Mouse (Mus musculus) forebrain, embryonic 10.5 days (tissue): ENCODE measurements around the gene Dnal4. TPM values are rescaled to one million over a fixed set of nuclear protein-coding genes. Genes with fewer than 3 reads are reported as not detected.

Experiments
- DNase-seq: peaks from one replicate; pipeline ENCODE4 v3.0.0-alpha.2; 2017; ENCODE audit warnings: low spot score; ENCODE audit errors: extremely low spot score
- H3K27ac ChIP-seq: fragments of 300-500 bp; sonication (generic); 2 replicates; pipeline ENCODE4 v1.5.1; 2016; ENCODE audit warnings: mild to moderate bottlenecking
- H3K27me3 ChIP-seq: fragments of 300-500 bp; sonication (generic); 2 replicates; pipeline ENCODE4 v1.6.1; 2016; ENCODE audit warnings: mild to moderate bottlenecking; ENCODE audit not compliant: poor library complexity, severe bottlenecking
- H3K36me3 ChIP-seq: fragments of 300-500 bp; sonication (generic); replicated peaks from 2 replicates; pipeline ENCODE4 v1.6.1; 2016; ENCODE audit warnings: mild to moderate bottlenecking, moderate library complexity
- H3K4me1 ChIP-seq: fragments of 300-500 bp; sonication (generic); 2 replicates; pipeline ENCODE4 v1.6.1; 2016
- H3K4me3 ChIP-seq: fragments of 300-500 bp; sonication (generic); 2 replicates; pipeline ENCODE4 v1.5.1; 2016; ENCODE audit warnings: mild to moderate bottlenecking, moderate library complexity
- H3K9me3 ChIP-seq: fragments of 300-500 bp; sonication (generic); 2 replicates; pipeline ENCODE4 v1.6.1; 2016; ENCODE audit warnings: mild to moderate bottlenecking, moderate library complexity
- WGBS: fragments of 180-500 bp; shearing (Covaris S2); methylation state at CpG from one replicate; pipeline ENCODE4 v1.1.7; 2016; 5-methylcytosine and 5-hydroxymethylcytosine counted together
- polyA plus RNA-seq: library from polyadenylated mRNA; unstranded; fragments of >200 nt; fragmentation: Nextera tagmentation; extraction: Ambion mirVana; gene quantifications from 2 replicates; pipeline ENCODE4 v1.2.1, GENCODE M21; 2016

Gene Dnal4
- polyA plus RNA-seq, 1 experiment from 2014 or later: 70.8 TPM

DNA sequence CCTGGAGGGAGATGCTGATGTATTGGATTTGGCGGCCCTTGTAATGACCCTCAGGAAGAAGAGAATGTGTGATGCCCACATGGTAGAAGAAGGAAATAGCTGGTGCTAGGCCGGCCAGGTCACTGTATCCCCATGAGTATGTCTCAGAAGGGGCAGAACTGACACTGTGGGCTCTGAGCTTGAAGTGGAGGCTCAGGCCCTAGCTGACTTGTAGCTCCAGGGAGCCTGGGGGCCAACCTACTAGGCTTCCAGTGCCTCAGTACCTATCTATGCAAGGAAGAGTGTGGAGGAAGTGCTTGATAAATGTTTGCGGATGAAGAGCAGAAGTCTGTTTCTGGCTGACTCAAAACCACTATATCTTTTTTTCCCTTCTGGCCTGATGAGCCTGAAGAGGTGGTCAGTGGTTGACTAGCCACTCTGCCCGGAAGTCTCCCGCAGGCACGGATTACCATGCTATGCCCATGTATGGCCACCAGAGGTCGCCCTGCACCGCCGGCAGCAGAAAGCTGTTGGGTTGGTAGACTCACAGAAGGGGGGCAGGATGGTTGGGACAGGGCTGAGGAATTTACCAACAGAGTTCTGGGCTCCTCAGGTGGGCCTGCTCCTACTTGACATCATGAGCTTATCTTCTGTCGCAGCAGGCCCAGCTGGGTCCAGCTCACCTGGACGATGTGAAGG lies 24.8 kb downstream of the Dnal4 start:
- Histone ChIP-seq H3K27ac (0 out of 2 replicates have a peak overlapping the region, but pooled peaks have one; percentile 20), H3K4me3 (no peak overlapping the region), H3K9me3 (no peaks in the 10 kb centered on the region), H3K4me1 (peaks cover 28% of the 10 kb centered on the region), H3K27me3 (no peaks in the 10 kb centered on the region), H3K36me3 (no peaks in the 10 kb centered on the region)
- WGBS: 21% methylated on average over 11 of the region's 11 CpGs
- DNase-seq: peak; percentile 79

DNA sequence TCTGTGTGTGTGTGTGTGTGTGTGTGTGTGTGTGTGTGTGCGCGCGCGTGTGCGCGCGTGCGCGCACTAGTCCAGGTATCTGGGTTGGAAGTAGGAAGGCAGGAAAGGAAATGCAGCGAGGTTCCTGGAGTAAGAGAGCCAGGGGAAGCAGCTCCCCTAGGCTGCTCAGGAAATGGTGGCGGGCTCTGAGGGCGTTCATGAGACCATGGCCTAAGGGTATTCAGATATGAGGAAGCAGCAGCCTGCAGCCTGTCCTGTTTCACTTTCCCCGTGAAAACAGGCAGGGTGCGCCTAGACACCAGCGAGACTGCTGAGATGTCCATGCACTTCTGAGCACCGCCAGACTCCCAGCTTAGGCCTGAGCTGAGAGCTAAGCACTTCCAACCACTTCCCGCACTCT lies 25.9 kb downstream of the Dnal4 start:
- no peak for DNase-seq

DNA sequence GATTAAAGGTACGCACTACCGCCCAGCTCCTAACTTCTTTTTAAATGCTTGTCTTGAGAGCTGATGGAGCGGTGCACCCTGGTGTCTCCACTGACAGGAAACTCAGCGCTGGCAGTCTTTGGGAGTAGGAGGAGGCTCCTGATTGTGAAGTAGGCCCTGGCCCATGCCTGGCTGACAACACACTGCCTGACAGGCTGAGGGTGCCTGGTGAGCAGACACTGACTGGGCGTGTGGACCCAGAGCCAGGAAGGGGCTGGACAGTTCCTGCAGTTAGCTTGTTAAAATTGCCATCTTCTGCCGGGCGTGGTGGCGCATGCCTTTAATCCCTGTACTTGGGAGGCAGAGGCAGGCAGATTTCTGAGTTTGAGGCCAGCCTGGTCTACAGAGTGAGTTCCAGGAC lies 27.4 kb downstream of the Dnal4 start:
- no peak for DNase-seq
- no peaks in the 10 kb centered on the region for H3K27me3 ChIP-seq
- H3K4me3 ChIP-seq: no peak overlapping the region
- no peak overlapping the region for H3K27ac ChIP-seq
- no peaks in the 10 kb centered on the region for H3K9me3 ChIP-seq
- peaks cover 14% of the 10 kb centered on the region for H3K4me1 ChIP-seq
- H3K36me3 ChIP-seq: no peaks in the 10 kb centered on the region
- 92% methylated on average over 8 of the region's 8 CpGs for WGBS

More for the DNA sequence above, 25.9 kb downstream of the Dnal4 start:
- peaks cover 24% of the 10 kb centered on the region for H3K4me1 ChIP-seq
- no peak overlapping the region for H3K4me3 ChIP-seq
- no peak overlapping the region for H3K27ac ChIP-seq
- H3K27me3 ChIP-seq: no peaks in the 10 kb centered on the region
- no peaks in the 10 kb centered on the region for H3K36me3 ChIP-seq
- H3K9me3 ChIP-seq: no peaks in the 10 kb centered on the region
- WGBS: 84% methylated on average over 17 of the region's 17 CpGs

DNA sequence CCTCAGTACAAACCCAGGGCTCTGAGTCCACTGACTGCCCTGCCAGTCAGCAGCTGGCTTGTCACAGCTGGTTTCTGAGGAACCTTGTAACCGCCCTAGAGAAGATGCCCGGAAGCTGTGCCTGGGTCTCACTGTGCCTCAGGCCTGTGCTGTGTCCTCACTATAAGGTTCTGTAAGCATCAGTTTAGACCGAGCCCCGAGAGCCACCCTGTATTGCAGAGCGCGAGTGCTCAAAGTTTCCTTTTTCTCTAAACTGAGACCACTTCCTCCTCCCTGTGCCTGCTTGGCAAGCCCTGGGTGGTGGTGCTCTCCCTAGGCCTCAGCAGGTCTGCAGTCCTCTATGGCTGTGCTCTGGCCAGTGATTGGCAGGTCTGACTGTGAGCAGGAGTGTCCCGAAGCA lies 28.5 kb downstream of the Dnal4 start:
- 92% methylated on average over 7 of the region's 7 CpGs for WGBS
- Histone ChIP-seq H3K36me3 (no peaks in the 10 kb centered on the region), H3K4me1 (peaks cover 14% of the 10 kb centered on the region), H3K4me3 (no peak overlapping the region), H3K27ac (no peak overlapping the region), H3K27me3 (no peaks in the 10 kb centered on the region), H3K9me3 (no peaks in the 10 kb centered on the region)
- no peak for DNase-seq

DNA sequence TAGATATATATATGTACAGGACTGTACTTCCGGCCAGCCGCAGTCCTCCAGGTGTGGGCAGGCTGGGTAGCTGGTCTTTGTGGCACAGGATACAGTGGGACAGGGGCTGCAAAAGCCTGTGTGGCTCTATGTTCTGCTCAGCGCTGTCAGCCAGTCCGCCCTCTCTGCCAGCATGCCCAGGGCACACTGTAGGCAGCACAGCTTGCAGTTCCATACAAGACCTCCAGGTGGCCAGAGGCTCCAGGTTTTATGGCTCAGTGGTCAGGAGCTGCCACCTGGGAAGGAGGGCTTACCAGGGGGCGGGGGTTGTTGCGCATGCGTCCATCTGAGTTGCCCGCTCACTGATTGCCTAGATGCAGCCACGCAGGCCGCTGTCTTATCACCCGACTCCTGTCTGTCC lies 29.7 kb downstream of the Dnal4 start:
- Histone ChIP-seq H3K4me3 (no peak overlapping the region), H3K27me3 (no peaks in the 10 kb centered on the region), H3K9me3 (no peaks in the 10 kb centered on the region), H3K4me1 (peaks cover 11% of the 10 kb centered on the region), H3K27ac (no peak overlapping the region; the same call in 1 of the 2 replicates), H3K36me3 (no peaks in the 10 kb centered on the region)
- peak; percentile 60 for DNase-seq
- 61% methylated on average over 11 of the region's 11 CpGs for WGBS

DNA sequence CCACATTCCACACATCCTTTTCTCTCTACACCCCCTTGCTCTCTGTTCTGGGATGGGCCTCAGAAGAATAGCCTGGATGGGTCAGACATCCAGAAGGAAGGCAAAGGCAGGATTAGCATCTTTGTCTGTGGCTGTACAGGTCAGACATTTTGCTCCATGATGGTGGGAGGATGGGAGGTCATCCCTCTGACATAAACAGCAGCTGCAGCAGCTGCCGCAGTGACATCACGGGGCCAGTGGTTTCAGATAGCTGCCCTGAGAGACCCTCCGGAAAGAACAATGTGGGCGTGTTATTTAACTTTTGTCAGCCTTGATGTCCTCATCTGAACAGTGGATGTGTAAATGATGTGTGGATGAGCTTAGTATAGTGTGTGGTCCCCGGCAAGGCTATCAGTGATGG lies 31.8 kb downstream of the Dnal4 start:
- H3K36me3 ChIP-seq: no peaks in the 10 kb centered on the region
- peaks cover 24% of the 10 kb centered on the region for H3K4me1 ChIP-seq
- DNase-seq: no peak
- H3K9me3 ChIP-seq: no peaks in the 10 kb centered on the region
- WGBS: 91% methylated on average over 5 of the region's 5 CpGs
- H3K4me3 ChIP-seq: no peak overlapping the region
- 0 out of 2 replicates have a peak, but pooled peaks cover 3% of the 10 kb centered on the region for H3K27me3 ChIP-seq
- no peak overlapping the region for H3K27ac ChIP-seq

DNA sequence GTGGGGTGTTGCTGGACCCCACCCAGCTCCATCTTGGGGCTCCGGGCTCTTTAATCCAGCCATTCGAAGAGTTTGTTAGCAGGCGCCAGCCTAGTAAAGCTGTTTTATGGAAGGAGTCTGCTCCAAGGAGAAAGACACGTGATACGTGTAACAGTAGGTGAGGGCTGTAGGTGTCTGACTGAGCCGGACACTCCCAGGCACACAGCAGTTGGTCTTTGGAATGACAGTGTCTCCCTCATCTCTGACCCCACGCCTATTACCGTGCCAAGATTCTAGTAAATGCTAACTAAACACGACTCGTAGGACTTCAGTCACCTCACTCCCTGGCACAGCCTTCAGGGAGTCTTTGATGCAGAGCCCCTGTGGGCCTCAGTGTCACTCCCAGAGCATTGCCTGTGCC lies 32.3 kb downstream of the Dnal4 start:
- H3K27ac ChIP-seq: no peak overlapping the region
- no peaks in the 10 kb centered on the region for H3K36me3 ChIP-seq
- WGBS: 90% methylated on average over 10 of the region's 10 CpGs
- no peak for DNase-seq
- H3K4me1 ChIP-seq: peaks cover 29% of the 10 kb centered on the region
- no peak overlapping the region for H3K4me3 ChIP-seq
- H3K27me3 ChIP-seq: 0 out of 2 replicates have a peak, but pooled peaks cover 3% of the 10 kb centered on the region
- H3K9me3 ChIP-seq: no peaks in the 10 kb centered on the region

DNA sequence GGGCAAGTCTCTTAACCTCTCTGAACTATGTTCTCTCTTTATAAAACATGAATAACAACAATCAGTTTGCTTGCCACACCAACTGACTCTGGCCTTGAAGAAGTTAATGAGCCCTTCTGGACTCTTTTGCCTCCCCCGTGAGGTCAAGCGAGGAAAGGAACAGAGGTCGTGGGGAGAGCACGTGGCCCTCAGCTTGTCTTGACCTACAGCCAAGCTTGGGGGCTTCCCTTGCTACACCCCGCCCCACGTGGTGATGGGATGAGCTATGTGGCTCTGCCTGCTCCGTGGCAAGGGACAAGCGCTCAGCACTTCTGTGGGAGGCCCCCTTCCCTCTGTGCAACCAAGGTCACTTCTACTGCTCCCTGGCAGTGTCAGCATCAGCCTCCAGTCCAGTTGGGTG lies 32.9 kb downstream of the Dnal4 start:
- 82% methylated on average over 8 of the region's 8 CpGs for WGBS
- H3K27me3 ChIP-seq: 0 out of 2 replicates have a peak, but pooled peaks cover 3% of the 10 kb centered on the region
- H3K27ac ChIP-seq: no peak overlapping the region
- peaks cover 34% of the 10 kb centered on the region for H3K4me1 ChIP-seq
- H3K4me3 ChIP-seq: no peak overlapping the region
- 0 out of 2 replicates have a peak, but pooled peaks cover under 1% of the 10 kb centered on the region for H3K36me3 ChIP-seq
- DNase-seq: no peak
- no peaks in the 10 kb centered on the region for H3K9me3 ChIP-seq

DNA sequence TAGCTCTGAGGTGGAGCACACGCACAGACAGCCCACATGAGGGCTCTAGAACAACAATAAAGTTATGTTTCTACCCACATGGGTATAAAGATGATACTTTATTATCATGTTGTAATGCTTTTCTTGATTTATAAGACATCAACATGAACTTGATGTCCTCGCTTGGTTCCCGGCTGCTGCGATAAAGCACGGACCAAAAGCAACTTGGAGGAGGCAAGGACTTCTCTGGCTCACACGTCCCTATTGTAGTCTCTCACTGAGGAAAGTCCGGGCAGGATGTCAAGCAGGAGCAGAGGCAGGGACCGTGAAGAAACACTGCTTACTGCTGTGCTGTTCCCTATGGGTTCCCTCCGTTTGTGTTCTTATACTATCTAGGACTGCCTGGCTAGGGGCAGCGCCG lies 33.6 kb downstream of the Dnal4 start:
- no peak overlapping the region for H3K27ac ChIP-seq
- 94% methylated on average over 11 of the region's 11 CpGs for WGBS
- no peaks in the 10 kb centered on the region for H3K9me3 ChIP-seq
- H3K27me3 ChIP-seq: 0 out of 2 replicates have a peak, but pooled peaks cover 3% of the 10 kb centered on the region
- H3K36me3 ChIP-seq: peaks cover 8% of the 10 kb centered on the region
- peaks cover 38% of the 10 kb centered on the region for H3K4me1 ChIP-seq
- no peak for DNase-seq
- H3K4me3 ChIP-seq: no peak overlapping the region

DNA sequence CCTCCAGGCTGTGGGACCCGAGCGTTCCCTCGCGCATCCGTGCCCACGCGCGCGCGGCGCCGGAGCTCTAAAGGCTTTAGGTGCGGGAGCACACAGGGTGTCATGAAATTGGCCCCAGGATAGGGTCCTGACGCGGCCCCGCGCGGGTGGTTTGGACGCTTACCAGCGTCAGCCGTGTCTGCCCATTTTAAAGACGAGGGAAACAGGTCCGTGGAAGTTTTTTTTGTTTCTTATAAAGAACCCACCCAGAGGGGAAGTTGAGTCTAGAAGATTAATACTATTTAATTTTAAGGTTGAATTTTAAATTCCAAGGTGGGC lies 35.0 kb downstream of the Dnal4 start:
- no peak for DNase-seq
- no peaks in the 10 kb centered on the region for H3K9me3 ChIP-seq
- peak overlapping the region; percentile 96 for H3K4me3 ChIP-seq
- peaks cover 33% of the 10 kb centered on the region for H3K4me1 ChIP-seq
- H3K36me3 ChIP-seq: peaks cover 21% of the 10 kb centered on the region
- peak overlapping the region; percentile 94 for H3K27ac ChIP-seq
- 0 out of 2 replicates have a peak, but pooled peaks cover 3% of the 10 kb centered on the region for H3K27me3 ChIP-seq
- under 1% methylated on average over 23 of the region's 23 CpGs for WGBS

DNA sequence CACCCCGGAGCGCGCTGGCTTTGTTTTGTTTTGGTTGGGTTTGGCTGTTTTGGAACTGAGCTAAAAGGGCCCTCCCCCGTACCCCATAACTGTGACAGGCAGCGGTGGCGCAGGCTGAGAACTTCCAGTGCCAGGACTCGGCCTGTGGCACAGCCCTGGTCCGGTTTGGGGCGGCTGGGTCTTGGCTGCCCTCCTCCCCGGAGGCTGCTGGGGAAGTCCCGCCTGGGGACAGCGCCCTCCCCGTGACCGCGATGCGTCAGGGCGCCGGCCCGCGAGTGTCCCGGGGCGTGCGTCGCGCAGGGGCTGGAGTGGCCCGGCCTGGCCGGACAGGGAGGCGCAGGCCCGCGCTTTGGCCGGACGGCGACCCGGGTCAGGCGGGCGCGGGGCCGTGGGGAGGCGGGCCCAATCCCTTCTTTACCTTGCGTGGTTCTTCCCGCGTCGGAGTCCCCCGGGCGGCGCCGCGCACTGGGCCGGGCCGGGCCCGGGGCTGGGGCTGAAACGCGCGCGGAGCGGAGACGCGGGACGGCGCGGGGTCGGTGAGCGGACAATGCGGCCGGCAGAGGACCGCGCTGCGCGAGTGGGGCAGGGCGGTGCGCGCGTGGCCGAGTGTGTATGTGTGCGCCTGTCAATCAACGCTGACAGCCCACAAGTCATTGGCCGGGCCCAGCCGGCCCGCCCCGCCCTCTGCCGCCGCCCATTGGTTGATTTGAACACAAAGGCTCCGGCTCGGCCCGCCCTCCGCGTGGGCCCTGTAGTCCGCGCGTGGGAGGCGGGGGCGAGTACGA lies 35.5 kb downstream of the Dnal4 start, which contains the start of gene Sun2:
Sun2 (minus strand) TSS at position 616 of the 785 bp plus-strand sequence.
- WGBS: under 1% methylated on average over 93 of the region's 93 CpGs
- Histone ChIP-seq H3K4me3 (peak within 1 kb of the TSS; percentile 96), H3K4me1 (peaks cover 33% of the 10 kb centered on the region), H3K9me3 (no peaks in the 10 kb centered on the region), H3K36me3 (peaks cover 27% of the 10 kb centered on the region), H3K27me3 (0 out of 2 replicates have a peak, but pooled peaks cover 3% of the 10 kb centered on the region), H3K27ac (peak within 1 kb of the TSS; percentile 94)
- peak; percentile 88 for DNase-seq

DNA sequence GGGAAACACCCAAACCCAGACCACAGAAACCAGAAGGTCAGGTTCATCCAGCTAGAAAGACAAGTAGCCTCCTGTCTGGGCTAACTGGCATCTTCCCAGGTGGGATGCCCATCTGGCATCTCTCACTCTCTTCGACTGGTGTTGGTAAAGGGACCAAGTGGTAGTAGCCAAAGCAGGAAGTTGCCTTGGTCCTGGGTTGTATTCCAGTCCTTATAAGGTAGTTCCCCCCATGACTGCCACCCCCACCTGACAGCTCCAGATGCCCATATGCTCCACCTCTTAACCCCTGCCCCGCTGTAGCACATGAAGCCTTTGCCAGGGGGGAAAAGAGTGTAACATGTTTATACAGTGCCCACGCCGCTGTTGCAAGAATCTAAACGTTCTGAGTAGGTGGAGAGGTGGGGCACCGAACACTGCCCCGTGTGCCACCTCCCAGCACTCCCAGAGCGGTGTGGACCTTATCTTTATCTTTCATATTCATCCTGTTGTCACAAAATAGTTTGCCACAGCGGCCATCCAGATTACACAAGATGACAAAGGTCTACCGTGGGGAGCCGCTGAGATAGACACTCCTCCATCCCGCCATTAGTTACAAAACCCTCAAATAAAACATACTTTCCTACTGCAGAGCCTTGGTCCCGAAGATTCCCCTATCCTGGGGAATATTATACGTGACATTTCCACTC lies 36.3 kb downstream of the Dnal4 start:
- Histone ChIP-seq H3K4me1 (peaks cover 33% of the 10 kb centered on the region), H3K9me3 (no peaks in the 10 kb centered on the region), H3K27me3 (0 out of 2 replicates have a peak, but pooled peaks cover 3% of the 10 kb centered on the region), H3K4me3 (peak overlapping the region; percentile 96), H3K36me3 (peaks cover 35% of the 10 kb centered on the region), H3K27ac (peak overlapping the region; percentile 94)
- no peak for DNase-seq
- WGBS: 49% methylated on average over 14 of the region's 14 CpGs
